Mouse (Mus musculus) MEL (cell line): ENCODE measurements around the gene Pcgf6. TPM values are rescaled to one million over a fixed set of nuclear protein-coding genes. Genes with fewer than 3 reads are reported as not detected.
A peak's percentile ranks its signal among the peaks of the same experiment; 100 is the strongest.

Source experiments
- DNase-seq: peaks from one replicate; pipeline ENCODE4 v3.0.0; 2011; ENCODE audit warnings: low read depth, low spot score
- H3K27ac ChIP-seq: 2 replicates; pipeline ENCODE4 v1.5.1; 2012; ENCODE audit warnings: low read depth, mild to moderate bottlenecking, control low read depth, low read length, moderate library complexity; ENCODE audit not compliant: control insufficient read depth
- H3K27me3 ChIP-seq, 2 experiments: fragments of 150-350 bp in 1 of 2; sonication (generic) in 1 of 2; 2 replicates each; pipeline ENCODE4 v1.6.1; 2012; ENCODE audit warnings: low read length in 2 of 2, mild to moderate bottlenecking in 2 of 2, improper control_type of control experiment in 1 of 2, moderate library complexity in 1 of 2; ENCODE audit not compliant: insufficient read depth in 2 of 2, control insufficient read depth in 1 of 2
- H3K36me3 ChIP-seq, 2 experiments: 2 replicates each; pipeline ENCODE4 v1.6.1; 2012 to 2014; ENCODE audit warnings: low read length in 2 of 2, improper control_type of control experiment in 1 of 2, inconsistent platforms in 1 of 2, mild to moderate bottlenecking in 1 of 2; ENCODE audit not compliant: insufficient read depth in 2 of 2, control insufficient read depth in 1 of 2
- H3K4me1 ChIP-seq, 2 experiments: fragments of 150-350 bp in 1 of 2; sonication (generic) in 1 of 2; 2 replicates each; pipeline ENCODE4 v1.6.1; 2012; ENCODE audit warnings: low read length in 2 of 2, improper control_type of control experiment in 1 of 2, mild to moderate bottlenecking in 1 of 2; ENCODE audit not compliant: insufficient read depth in 2 of 2, control insufficient read depth in 1 of 2
- H3K4me3 ChIP-seq, 2 experiments: fragments of 150-350 bp in 1 of 2; sonication (generic) in 1 of 2; 2 replicates each; pipeline ENCODE4 v1.5.1; 2012; ENCODE audit warnings: low read depth in 2 of 2, low read length in 2 of 2, mild to moderate bottlenecking in 2 of 2, moderate library complexity in 2 of 2, control low read depth in 1 of 2, improper control_type of control experiment in 1 of 2; ENCODE audit not compliant: control insufficient read depth in 1 of 2, insufficient read depth in 1 of 2
- H3K79me2 ChIP-seq: 2 replicates; pipeline ENCODE4 v1.6.1; 2012; ENCODE audit warnings: mild to moderate bottlenecking, low read length, moderate library complexity; ENCODE audit not compliant: control insufficient read depth, poor library complexity, insufficient read depth
- H3K9ac ChIP-seq: 2 replicates; pipeline ENCODE4 v1.6.1; 2012; ENCODE audit warnings: low read depth, mild to moderate bottlenecking, control low read depth, low read length, moderate library complexity; ENCODE audit not compliant: control insufficient read depth, poor library complexity, severe bottlenecking
- H3K9me3 ChIP-seq: fragments of 150-350 bp; sonication (generic); replicated peaks from 2 replicates; pipeline ENCODE4 v1.6.1; 2012; ENCODE audit warnings: mild to moderate bottlenecking, low read length, improper control_type of control experiment, moderate library complexity; ENCODE audit not compliant: insufficient read depth
- BHLHE40 ChIP-seq: IDR thresholded peaks from 2 replicates; pipeline ENCODE4 v1.6.1; 2012; ENCODE audit warnings: low read depth, mild to moderate bottlenecking, inconsistent platforms, low read length, improper control_type of control experiment, borderline replicate concordance
- CHD2 ChIP-seq: IDR thresholded peaks from 2 replicates; pipeline ENCODE4 v1.6.1; 2011; ENCODE audit warnings: low read length, improper control_type of control experiment
- E2F4 ChIP-seq: IDR thresholded peaks from 2 replicates; pipeline ENCODE4 v1.6.1; 2011; ENCODE audit warnings: low read depth, low read length, improper control_type of control experiment, borderline replicate concordance
- ELF1 ChIP-seq: IDR thresholded peaks from 2 replicates; pipeline ENCODE4 v1.6.1; 2014; ENCODE audit warnings: low read depth, mild to moderate bottlenecking, inconsistent platforms, low read length, improper control_type of control experiment, moderate library complexity
- EP300 ChIP-seq, 2 experiments: IDR thresholded peaks; 2 replicates each; pipeline ENCODE4 v1.6.1; 2011; ENCODE audit warnings: improper control_type of control experiment in 2 of 2, low read length in 2 of 2, low read depth in 1 of 2, mild to moderate bottlenecking in 1 of 2
- ETS1 ChIP-seq: IDR thresholded peaks from 2 replicates; pipeline ENCODE4 v1.6.1; 2012; ENCODE audit warnings: low read depth, mild to moderate bottlenecking, inconsistent platforms, low read length, improper control_type of control experiment, moderate library complexity
- GABPA ChIP-seq: IDR thresholded peaks from 2 replicates; pipeline ENCODE4 v1.6.1; 2012; ENCODE audit warnings: low read depth, mild to moderate bottlenecking, inconsistent platforms, low read length, improper control_type of control experiment, moderate library complexity
- GATA1 ChIP-seq: IDR thresholded peaks from 2 replicates; pipeline ENCODE4 v1.6.1; 2011; ENCODE audit warnings: low read depth, low read length, improper control_type of control experiment
- JUND ChIP-seq: IDR thresholded peaks from 2 replicates; pipeline ENCODE4 v1.6.1; 2011; ENCODE audit warnings: low read depth, mild to moderate bottlenecking, improper control_type of control experiment, low read length
- MEF2A ChIP-seq: IDR thresholded peaks from 2 replicates; pipeline ENCODE4 v1.6.1; 2014; ENCODE audit warnings: low read depth, mild to moderate bottlenecking, inconsistent platforms, low read length, improper control_type of control experiment; ENCODE audit not compliant: poor library complexity, insufficient replicate concordance, severe bottlenecking; ENCODE audit errors: extremely low read depth
- MXI1 ChIP-seq: IDR thresholded peaks from 2 replicates; pipeline ENCODE4 v1.6.1; 2011; ENCODE audit warnings: mild to moderate bottlenecking, low read depth, low read length, improper control_type of control experiment
- MYB ChIP-seq: IDR thresholded peaks from 2 replicates; pipeline ENCODE4 v1.6.1; 2011; ENCODE audit warnings: mild to moderate bottlenecking, low read depth, low read length, improper control_type of control experiment
- MYC ChIP-seq: IDR thresholded peaks from 2 replicates; pipeline ENCODE4 v1.6.1; 2011; ENCODE audit warnings: low read depth, mild to moderate bottlenecking, low read length, improper control_type of control experiment, moderate library complexity
- NELFE ChIP-seq: IDR thresholded peaks from 2 replicates; pipeline ENCODE4 v1.6.1; 2011; ENCODE audit warnings: low read depth, low read length, improper control_type of control experiment
- NRF1 ChIP-seq: IDR thresholded peaks from 2 replicates; pipeline ENCODE4 v1.6.1; 2014; ENCODE audit warnings: low read depth, mild to moderate bottlenecking, inconsistent platforms, low read length, improper control_type of control experiment, moderate library complexity; ENCODE audit not compliant: poor library complexity, insufficient read depth, severe bottlenecking
- POLR2AphosphoS2 ChIP-seq: IDR thresholded peaks from 2 replicates; pipeline ENCODE4 v1.6.1; 2011; ENCODE audit warnings: low read length, improper control_type of control experiment
- RAD21 ChIP-seq: IDR thresholded peaks from 2 replicates; pipeline ENCODE4 v1.6.1; 2011; ENCODE audit warnings: mild to moderate bottlenecking, low read depth, low read length, improper control_type of control experiment
- RCOR1 ChIP-seq: IDR thresholded peaks from 2 replicates; pipeline ENCODE4 v1.6.1; 2012; ENCODE audit warnings: low read depth, mild to moderate bottlenecking, inconsistent platforms, low read length, improper control_type of control experiment
- SIN3A ChIP-seq: IDR thresholded peaks from 2 replicates; pipeline ENCODE4 v1.6.1; 2012; ENCODE audit warnings: low read length, improper control_type of control experiment, inconsistent platforms
- SMC3 ChIP-seq: IDR thresholded peaks from 2 replicates; pipeline ENCODE4 v1.6.1; 2011; ENCODE audit warnings: low read depth, low read length, improper control_type of control experiment
- TAL1 ChIP-seq: IDR thresholded peaks from 2 replicates; pipeline ENCODE4 v1.6.1; 2012; ENCODE audit warnings: mild to moderate bottlenecking, inconsistent platforms, low read length, moderate library complexity, mixed read lengths
- TBP ChIP-seq: IDR thresholded peaks from 2 replicates; pipeline ENCODE4 v1.8.0; 2011; ENCODE audit warnings: low read depth, low read length, improper control_type of control experiment
- UBTF ChIP-seq: IDR thresholded peaks from 2 replicates; pipeline ENCODE4 v1.6.1; 2012; ENCODE audit warnings: low read depth, mild to moderate bottlenecking, inconsistent platforms, low read length, improper control_type of control experiment, moderate library complexity, borderline replicate concordance; ENCODE audit not compliant: insufficient read depth
- USF1 ChIP-seq: IDR thresholded peaks from 2 replicates; pipeline ENCODE4 v1.6.1; 2014; ENCODE audit warnings: low read depth, mild to moderate bottlenecking, inconsistent platforms, low read length, improper control_type of control experiment, moderate library complexity
- ZC3H11A ChIP-seq: IDR thresholded peaks from 2 replicates; pipeline ENCODE4 v1.6.1; 2012; ENCODE audit warnings: low read depth, mild to moderate bottlenecking, inconsistent platforms, low read length, improper control_type of control experiment
- ZMIZ1 ChIP-seq: IDR thresholded peaks from 2 replicates; pipeline ENCODE4 v1.6.1; 2012; ENCODE audit warnings: low read depth, mild to moderate bottlenecking, inconsistent platforms, low read length, improper control_type of control experiment, moderate library complexity
- polyA plus RNA-seq, 2 experiments: library from polyadenylated mRNA; stranded (reverse) in 1 of 2; unstranded in 1 of 2; fragments of >175 nt in 1 of 2; fragments of >200 nt in 1 of 2; gene quantifications; 2 replicates each; pipeline versions ENCODE4 v1.2.1 to v1.2.4; 2012; ENCODE audit warnings: low replicate concordance in 2 of 2, low read depth in 1 of 2; ENCODE audit not compliant: insufficient read length in 2 of 2, insufficient read depth in 1 of 2, missing spikeins in 1 of 2
- total RNA-seq: library from RNA; depleted of rRNA; stranded (reverse); fragments of 300-350 nt; gene quantifications from 2 replicates; pipeline ENCODE4 v1.2.3, GENCODE M21; 2012

Pcgf6 gene
- total and polyA plus RNA-seq, 3 experiments: 29.0 to 47.5 TPM; not detected in 1

GRCm38 (mm10) chr19:47065860-47066259 lies 15.2 kb upstream of the Pcgf6 start (continued):
- TF ChIP-seq POLR2AphosphoS2: no peak
- no peak for TF ChIP-seq JUND
- no peak for TF ChIP-seq E2F4
- TF ChIP-seq ETS1: no peak
- no peak for TF ChIP-seq ZMIZ1
- TF ChIP-seq TBP: peak; percentile 15; the same call in 1 of the 2 replicates
- TF ChIP-seq USF1: no peak
- TF ChIP-seq MYB: no peak
- no peak for TF ChIP-seq ELF1
- no peak for TF ChIP-seq SIN3A

GRCm38 (mm10) chr19:47057684-47058083 lies 7.0 kb upstream of the Pcgf6 start:
- no peak overlapping the region for H3K9ac ChIP-seq
- H3K9me3 ChIP-seq: no peaks in the 10 kb centered on the region
- H3K27ac ChIP-seq: no peak overlapping the region
- no peak overlapping the region for H3K4me3 ChIP-seq
- DNase-seq: no peak
- H3K36me3 ChIP-seq: peaks cover 0 to 10% of the 10 kb centered on the region in 2 experiments; a peak in 2 of 4 replicates
- no peaks in the 10 kb centered on the region for H3K27me3 ChIP-seq
- TF ChIP-seq USF1 (no peak), EP300 (IDR thresholded peaks at IDR 0.05; ENCODE audit: low read depth in 1 of 2, low read length in 2 of 2) (peak in 1 of 2 experiments; percentile 60; a peak in 1 of 4 replicates), CHD2 (no peak), NRF1 (no peak), GATA1 (peak; percentile 61), ELF1 (no peak), MYC (no peak), GABPA (no peak), BHLHE40 (no peak), ZC3H11A (no peak), E2F4 (no peak), POLR2AphosphoS2 (no peak), RAD21 (no peak), MXI1 (no peak), RCOR1 (peak; percentile 60), NELFE (no peak), SMC3 (no peak), MEF2A (no peak), TAL1 (no peak), MYB (no peak), ZMIZ1 (no peak), SIN3A (no peak), UBTF (no peak)
- H3K79me2 ChIP-seq: no peaks in the 10 kb centered on the region
- peaks cover 0 to 8% of the 10 kb centered on the region in 2 experiments; a peak in 3 of 4 replicates for H3K4me1 ChIP-seq
